Mouse (Mus musculus) liver, adult 2 months (tissue): ENCODE data around the gene Cntnap5a. TPM values are rescaled to one million over a fixed set of nuclear protein-coding genes. Genes with fewer than 3 reads are reported as not detected.

Source experiments
- DNase-seq: peaks from one replicate; pipeline ENCODE4 v3.0.0-alpha.2; 2011; ENCODE audit warnings: low read depth, low spot score; ENCODE audit errors: extremely low read depth
- H3K27ac ChIP-seq: fragments of 200-500 bp; replicated peaks from 2 replicates; pipeline ENCODE4 v1.5.1; 2012; ENCODE audit warnings: low read depth, mild to moderate bottlenecking, control low read depth, inconsistent platforms, low read length; ENCODE audit not compliant: insufficient read depth
- H3K27me3 ChIP-seq: fragments of 200-500 bp; 2 replicates; pipeline ENCODE4 v1.6.1; 2012; ENCODE audit warnings: mild to moderate bottlenecking, moderate library complexity, low read length, inconsistent platforms; ENCODE audit not compliant: control insufficient read depth, insufficient read depth
- H3K36me3 ChIP-seq: fragments of 200-500 bp; 2 replicates; pipeline ENCODE4 v1.6.1; 2012; ENCODE audit warnings: low read length, inconsistent platforms; ENCODE audit not compliant: control insufficient read depth, insufficient read depth
- H3K4me1 ChIP-seq: fragments of 200-500 bp; 2 replicates; pipeline ENCODE4 v1.6.1; 2011; ENCODE audit warnings: low read length; ENCODE audit not compliant: control insufficient read depth, insufficient read depth
- H3K4me3 ChIP-seq: fragments of 200-500 bp; 2 replicates; pipeline ENCODE4 v1.5.1; 2011; ENCODE audit warnings: low read depth, mild to moderate bottlenecking, control low read depth, low read length, moderate library complexity; ENCODE audit not compliant: insufficient read depth
- H3K79me2 ChIP-seq: fragments of 200-500 bp; 2 replicates; pipeline ENCODE4 v1.6.1; 2012; ENCODE audit warnings: inconsistent platforms, mild to moderate bottlenecking, low read length, moderate library complexity; ENCODE audit not compliant: control insufficient read depth, insufficient read depth
- H3K9ac ChIP-seq: fragments of 200-500 bp; 2 replicates; pipeline ENCODE4 v1.6.1; 2012; ENCODE audit warnings: low read depth, mild to moderate bottlenecking, control low read depth, inconsistent platforms, low read length
- CTCF ChIP-seq: fragments of 200-500 bp; IDR thresholded peaks from 2 replicates; pipeline ENCODE4 v1.5.1; 2011; ENCODE audit warnings: low read depth, low read length, control low read depth
- POLR2A ChIP-seq: fragments of 200-500 bp; IDR thresholded peaks from 2 replicates; pipeline ENCODE4 v1.6.1; 2011; ENCODE audit warnings: low read length, control low read depth; ENCODE audit not compliant: insufficient read depth; ENCODE audit errors: extremely low read depth
- WGBS: fragments of 180-500 bp; shearing (Covaris S2); methylation state at CpG from one replicate; pipeline ENCODE4 v1.1.7; 2018; 5-methylcytosine and 5-hydroxymethylcytosine counted together
- polyA plus RNA-seq: library from polyadenylated mRNA; depleted of rRNA; stranded (reverse); fragments of >200 nt; gene quantifications from 2 replicates; pipeline ENCODE4 v1.2.3, GENCODE M21; 2012
- total RNA-seq: library from RNA; depleted of rRNA; stranded (reverse); fragments of >200 nt; gene quantifications from 2 replicates; pipeline ENCODE4 v1.2.3, GENCODE M21; 2014

Gene Cntnap5a
- total and polyA plus RNA-seq, 2 experiments = not detected

DNA sequence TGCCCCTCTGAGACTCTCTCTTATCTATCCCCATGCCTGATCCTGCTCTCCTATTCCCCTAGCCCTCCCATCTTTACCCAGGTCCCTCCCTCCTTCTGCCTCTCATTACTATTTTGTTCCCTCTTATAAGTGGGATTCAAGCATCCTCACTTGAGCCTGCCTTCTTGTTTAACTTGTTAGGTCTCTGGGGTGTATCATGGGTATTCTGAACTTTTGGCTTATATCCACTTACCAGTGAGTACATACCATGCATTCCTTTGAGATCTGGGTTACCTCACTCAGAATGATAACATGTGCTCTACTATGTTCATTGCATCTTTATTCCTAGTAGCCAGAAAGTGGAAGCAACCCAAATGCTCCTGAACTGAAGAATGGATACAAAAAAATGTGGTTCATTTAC, 639.9 kb downstream of the Cntnap5a start:
- Histone ChIP-seq H3K4me1 (no peaks in the 10 kb centered on the region), H3K4me3 (no peak overlapping the region), H3K36me3 (no peaks in the 10 kb centered on the region), H3K79me2 (no peaks in the 10 kb centered on the region), H3K9ac (no peak overlapping the region), H3K27me3 (no peaks in the 10 kb centered on the region), H3K27ac (no peak overlapping the region)
- TF ChIP-seq CTCF (no peak), POLR2A (no peak)
- DNase-seq = no peak

DNA sequence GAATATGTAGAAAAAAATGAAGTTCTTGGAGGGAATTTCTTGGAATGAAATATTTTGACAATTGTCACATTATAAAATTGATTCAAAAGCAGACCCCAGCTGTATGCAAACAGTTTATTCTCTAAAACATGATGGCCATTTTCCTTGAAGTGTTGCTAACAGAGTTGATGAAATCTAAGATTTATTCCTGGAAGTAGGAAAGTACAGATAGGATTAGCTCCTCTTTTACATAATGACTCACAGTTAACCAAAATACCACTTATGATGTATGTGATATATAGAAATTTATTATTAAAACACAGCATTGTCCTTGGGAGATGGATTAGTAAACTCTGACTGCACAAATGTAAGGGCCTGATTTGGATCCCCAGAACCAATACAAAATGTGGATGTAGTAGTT, 669.1 kb downstream of the Cntnap5a start:
- Histone ChIP-seq H3K4me3 (no peak overlapping the region), H3K9ac (no peak overlapping the region), H3K36me3 (no peaks in the 10 kb centered on the region), H3K4me1 (no peaks in the 10 kb centered on the region), H3K79me2 (no peaks in the 10 kb centered on the region), H3K27ac (no peak overlapping the region), H3K27me3 (no peaks in the 10 kb centered on the region)
- DNase-seq = no peak
- no peak for TF ChIP-seq CTCF
- no peak for TF ChIP-seq POLR2A

DNA sequence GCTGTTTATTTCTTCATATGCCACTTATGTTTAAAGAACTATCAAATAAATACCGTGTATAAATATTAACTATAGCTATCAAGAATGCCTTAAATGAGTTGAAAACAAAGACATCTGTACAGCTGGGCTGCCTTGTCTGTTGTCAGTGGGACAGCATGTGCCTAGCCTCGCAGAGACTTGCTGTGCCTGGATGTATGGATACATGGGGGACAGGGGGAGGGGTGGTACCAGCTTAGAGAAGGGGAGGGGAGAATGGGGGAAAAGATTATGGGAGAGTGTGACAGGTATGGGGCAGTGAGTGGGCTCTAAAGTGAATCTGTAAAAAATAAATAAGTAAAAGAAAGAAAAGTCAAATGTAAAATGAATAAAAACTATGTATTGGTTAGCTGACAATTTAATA, 681.0 kb downstream of the Cntnap5a start:
- H3K27ac ChIP-seq = no peak overlapping the region
- DNase-seq = no peak
- TF ChIP-seq POLR2A (no peak), CTCF (no peak)
- no peaks in the 10 kb centered on the region for H3K79me2 ChIP-seq
- no peak overlapping the region for H3K9ac ChIP-seq
- H3K27me3 ChIP-seq = no peaks in the 10 kb centered on the region
- 58% methylated on average over 2 of the region's 2 CpGs for WGBS
- H3K36me3 ChIP-seq = no peaks in the 10 kb centered on the region
- H3K4me1 ChIP-seq = no peaks in the 10 kb centered on the region
- H3K4me3 ChIP-seq = no peak overlapping the region

DNA sequence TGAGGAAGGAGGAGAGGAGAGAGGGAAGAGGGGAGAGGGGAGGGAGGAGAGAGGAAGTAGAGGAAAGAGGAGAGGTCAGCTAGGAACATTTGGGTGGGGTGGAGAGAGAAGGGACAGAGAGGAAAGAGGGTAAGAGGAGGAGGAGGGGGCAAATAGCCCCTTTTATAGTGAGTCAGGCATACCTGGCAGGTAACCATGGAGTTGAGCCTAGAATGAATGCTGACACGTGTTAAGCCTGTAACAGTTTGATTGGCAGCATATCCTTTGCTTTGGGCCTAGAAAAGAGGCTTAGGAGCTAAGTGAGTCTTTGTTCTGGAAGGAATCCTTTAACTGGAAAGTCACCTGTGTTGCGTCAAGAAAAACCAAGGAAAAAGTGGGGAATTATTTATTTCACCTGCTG, 681.6 kb downstream of the Cntnap5a start:
- Histone ChIP-seq H3K36me3 (no peaks in the 10 kb centered on the region), H3K9ac (no peak overlapping the region), H3K27me3 (no peaks in the 10 kb centered on the region), H3K79me2 (no peaks in the 10 kb centered on the region), H3K27ac (no peak overlapping the region), H3K4me3 (no peak overlapping the region), H3K4me1 (no peaks in the 10 kb centered on the region)
- TF ChIP-seq CTCF = no peak
- no peak for TF ChIP-seq POLR2A
- 40% methylated on average over 2 of the region's 2 CpGs for WGBS
- no peak for DNase-seq

DNA sequence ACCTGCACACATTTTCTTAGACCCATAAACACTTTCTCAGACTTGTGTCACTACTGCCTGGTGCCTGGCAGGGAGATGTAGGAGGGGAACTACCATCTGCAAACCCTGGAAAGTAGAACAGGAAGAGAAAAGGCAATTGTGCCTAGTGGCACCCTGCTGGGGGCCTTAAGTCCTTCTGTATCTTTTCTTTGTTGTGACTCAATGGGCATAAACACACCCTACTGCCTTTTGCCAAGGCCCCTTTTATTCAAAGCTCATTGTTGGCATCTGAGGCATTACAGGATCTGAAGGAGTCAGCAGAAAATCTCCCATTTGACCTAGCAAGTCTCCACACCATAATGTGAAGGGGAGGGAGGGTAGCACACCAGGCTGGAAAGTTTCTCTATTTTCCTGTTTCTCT, 682.2 kb downstream of the Cntnap5a start:
- DNase-seq = no peak
- no peak overlapping the region for H3K4me3 ChIP-seq
- no peaks in the 10 kb centered on the region for H3K36me3 ChIP-seq
- no peak for TF ChIP-seq CTCF
- no peak for TF ChIP-seq POLR2A
- no peak overlapping the region for H3K9ac ChIP-seq
- no peak overlapping the region for H3K27ac ChIP-seq
- H3K79me2 ChIP-seq = no peaks in the 10 kb centered on the region
- H3K4me1 ChIP-seq = no peaks in the 10 kb centered on the region
- H3K27me3 ChIP-seq = no peaks in the 10 kb centered on the region

DNA sequence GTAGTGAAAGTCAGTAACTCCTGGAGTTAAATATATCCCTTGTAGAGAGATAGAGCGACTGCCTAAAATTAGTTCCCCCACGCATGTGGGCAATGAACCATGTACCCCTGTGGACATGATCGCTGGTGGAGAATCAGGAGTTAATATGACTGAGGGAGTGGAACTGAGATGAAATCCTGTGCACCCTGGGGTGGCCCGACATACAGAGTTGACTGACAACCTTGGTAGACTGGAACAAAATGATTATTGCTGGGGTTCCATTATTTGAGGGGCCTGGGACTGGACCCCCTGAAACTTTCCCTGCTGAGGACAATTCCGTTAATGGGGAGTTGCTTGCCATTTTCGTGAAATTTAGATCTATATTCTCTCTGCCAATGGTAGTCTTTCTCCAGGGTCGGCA, 683.0 kb downstream of the Cntnap5a start:
- 69% methylated on average over 7 of the region's 7 CpGs for WGBS
- H3K4me3 ChIP-seq = no peak overlapping the region

More for the DNA sequence above, 683.0 kb downstream of the Cntnap5a start:
- Histone ChIP-seq H3K36me3 (no peaks in the 10 kb centered on the region), H3K27ac (no peak overlapping the region), H3K9ac (no peak overlapping the region), H3K4me1 (no peaks in the 10 kb centered on the region), H3K79me2 (no peaks in the 10 kb centered on the region), H3K27me3 (no peaks in the 10 kb centered on the region)
- DNase-seq = no peak
- no peak for TF ChIP-seq POLR2A
- TF ChIP-seq CTCF = no peak
